Mouse (Mus musculus) hindbrain, embryonic 12.5 days (tissue): Measurements from ENCODE around the gene Sectm1a. TPM values are rescaled to one million over a fixed set of nuclear protein-coding genes. Genes with fewer than 3 reads are reported as not detected.
"Not testable (repeated sequence)": the region's sequence is repeated elsewhere in the genome, so short reads cannot be mapped to it uniquely, and the experiment has no call there.

Experiments used
- ATAC-seq: fragments of 200-750 bp; cut with Nextera tagmentation; 2 replicates; pipeline ENCODE4 v1.8.0; 2017; ENCODE audit warnings: moderate TSS enrichment; ENCODE audit not compliant: low FRiP score
- H3K27ac ChIP-seq: fragments of 300-500 bp; sonication (generic); 2 replicates; pipeline ENCODE4 v1.5.1; 2016; ENCODE audit warnings: mild to moderate bottlenecking
- H3K27me3 ChIP-seq: fragments of 300-500 bp; sonication (generic); 2 replicates; pipeline ENCODE4 v1.6.1; 2016; ENCODE audit warnings: mild to moderate bottlenecking
- H3K36me3 ChIP-seq: fragments of 300-500 bp; sonication (generic); 2 replicates; pipeline ENCODE4 v1.6.1; 2016; ENCODE audit warnings: mild to moderate bottlenecking
- H3K4me1 ChIP-seq: fragments of 300-500 bp; sonication (generic); 2 replicates; pipeline ENCODE4 v1.6.1; 2016
- H3K4me2 ChIP-seq: fragments of 300-500 bp; sonication (generic); replicated peaks from 2 replicates; pipeline ENCODE4 v1.6.1; 2016; ENCODE audit warnings: mild to moderate bottlenecking
- H3K4me3 ChIP-seq: fragments of 300-500 bp; sonication (generic); 2 replicates; pipeline ENCODE4 v1.5.1; 2016; ENCODE audit warnings: mild to moderate bottlenecking
- H3K9ac ChIP-seq: fragments of 300-500 bp; sonication (generic); 2 replicates; pipeline ENCODE4 v1.6.1; 2016; ENCODE audit warnings: mild to moderate bottlenecking, moderate library complexity
- H3K9me3 ChIP-seq: fragments of 300-500 bp; sonication (generic); replicated peaks from 2 replicates; pipeline ENCODE4 v1.6.1; 2016; ENCODE audit warnings: mild to moderate bottlenecking
- WGBS: fragments of 180-500 bp; shearing (Covaris S2); methylation state at CpG from one replicate; pipeline ENCODE4 v1.1.7; 2016; 5-methylcytosine and 5-hydroxymethylcytosine counted together
- polyA plus RNA-seq: library from polyadenylated mRNA; unstranded; fragments of >200 nt; fragmentation: Nextera tagmentation; extraction: Ambion mirVana; gene quantifications from 2 replicates; pipeline ENCODE4 v1.2.1, GENCODE M21; 2016

The Sectm1a gene
- polyA plus RNA-seq, 1 experiment from 2014 or later = not detected

GRCm38 (mm10) chr11:121111051-121111450 is 30.0 kb upstream of the Sectm1a start:
- Histone ChIP-seq H3K36me3 (no peaks in the 10 kb centered on the region), H3K4me3 (no peak overlapping the region), H3K9ac (no peak overlapping the region), H3K4me1 (0 out of 2 replicates have a peak, but pooled peaks cover 4% of the 10 kb centered on the region), H3K4me2 (no peak overlapping the region), H3K27me3 (no peaks in the 10 kb centered on the region), H3K9me3 (no peaks in the 10 kb centered on the region), H3K27ac (no peak overlapping the region)
- ATAC-seq = no peak
- WGBS = 97% methylated on average over 3 of the region's 3 CpGs

- ATAC-seq = no peak
- no peaks in the 10 kb centered on the region for H3K27me3 ChIP-seq
- no peak overlapping the region for H3K4me2 ChIP-seq
- no peak overlapping the region for H3K9ac ChIP-seq
- WGBS = 20% methylated on average over 2 of the region's 2 CpGs
- 0 out of 2 replicates have a peak, but pooled peaks cover 4% of the 10 kb centered on the region for H3K4me1 ChIP-seq
- H3K9me3 ChIP-seq = no peaks in the 10 kb centered on the region
- no peaks in the 10 kb centered on the region for H3K36me3 ChIP-seq
- no peak overlapping the region for H3K27ac ChIP-seq
- no peak overlapping the region for H3K4me3 ChIP-seq
These were observed 29.0 kb upstream of the Sectm1a start for GRCm38 (mm10) chr11:121109986-121110385.

GRCm38 (mm10) chr11:121108061-121108460 is 27.0 kb upstream of the Sectm1a start:
- H3K4me3 ChIP-seq = no peak overlapping the region
- no peaks in the 10 kb centered on the region for H3K9me3 ChIP-seq
- H3K9ac ChIP-seq = no peak overlapping the region
- H3K36me3 ChIP-seq = no peaks in the 10 kb centered on the region
- H3K4me1 ChIP-seq = 0 out of 2 replicates have a peak, but pooled peaks cover 4% of the 10 kb centered on the region
- WGBS = 79% methylated on average over 9 of the region's 9 CpGs
- no peak for ATAC-seq
- no peak overlapping the region for H3K4me2 ChIP-seq
- H3K27me3 ChIP-seq = no peaks in the 10 kb centered on the region
- no peak overlapping the region for H3K27ac ChIP-seq

GRCm38 (mm10) chr11:121107242-121107641 is 26.2 kb upstream of the Sectm1a start:
- H3K9me3 ChIP-seq, H3K27ac ChIP-seq, H3K36me3 ChIP-seq, H3K27me3 ChIP-seq, H3K4me1 ChIP-seq, H3K4me2 ChIP-seq, H3K4me3 ChIP-seq, ATAC-seq, H3K9ac ChIP-seq: not testable (repeated sequence)
- WGBS = 89% methylated on average over 1 of the region's 1 CpGs

- Histone ChIP-seq H3K27ac (no peak overlapping the region), H3K9ac (no peak overlapping the region), H3K4me1 (no peaks in the 10 kb centered on the region), H3K36me3 (no peaks in the 10 kb centered on the region), H3K4me3 (no peak overlapping the region), H3K27me3 (no peaks in the 10 kb centered on the region), H3K4me2 (no peak overlapping the region), H3K9me3 (no peaks in the 10 kb centered on the region)
- WGBS = 91% methylated on average over 4 of the region's 4 CpGs
- no peak for ATAC-seq
These were observed 20.2 kb upstream of the Sectm1a start for GRCm38 (mm10) chr11:121101124-121101805.

GRCm38 (mm10) chr11:121100692-121101091 is 19.7 kb upstream of the Sectm1a start:
- Histone ChIP-seq H3K27ac (no peak overlapping the region), H3K9me3 (no peaks in the 10 kb centered on the region), H3K36me3 (no peaks in the 10 kb centered on the region), H3K4me2 (no peak overlapping the region), H3K27me3 (no peaks in the 10 kb centered on the region), H3K4me3 (no peak overlapping the region), H3K4me1 (no peaks in the 10 kb centered on the region), H3K9ac (no peak overlapping the region)
- WGBS = 76% methylated on average over 7 of the region's 7 CpGs
- ATAC-seq = no peak

DNA sequence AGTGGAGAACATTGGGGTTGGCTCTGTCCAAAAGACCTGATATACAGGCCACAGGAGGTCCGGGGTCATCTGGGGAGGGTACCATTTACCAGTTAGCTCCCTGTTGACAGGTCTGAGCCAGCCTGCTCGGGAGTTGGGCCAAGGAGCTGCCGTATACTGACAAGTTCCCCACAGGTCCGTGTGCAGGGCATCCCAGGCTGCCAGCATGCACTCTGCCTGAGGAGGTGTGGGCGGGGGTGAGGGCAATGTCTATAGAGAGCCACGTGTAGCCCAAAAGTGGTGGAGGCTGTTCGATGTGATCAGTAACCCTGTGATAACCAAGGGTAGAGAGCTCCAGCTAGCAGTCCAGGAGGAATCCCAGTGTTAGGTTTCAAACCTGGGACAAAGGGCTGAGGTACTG is 18.7 kb upstream of the Sectm1a start:
- H3K4me2 ChIP-seq = no peak overlapping the region
- no peaks in the 10 kb centered on the region for H3K4me1 ChIP-seq
- no peak overlapping the region for H3K9ac ChIP-seq
- 68% methylated on average over 7 of the region's 7 CpGs for WGBS
- H3K27ac ChIP-seq = no peak overlapping the region
- H3K9me3 ChIP-seq = no peaks in the 10 kb centered on the region
- ATAC-seq = no peak
- no peaks in the 10 kb centered on the region for H3K27me3 ChIP-seq
- H3K36me3 ChIP-seq = no peaks in the 10 kb centered on the region
- H3K4me3 ChIP-seq = no peak overlapping the region

DNA sequence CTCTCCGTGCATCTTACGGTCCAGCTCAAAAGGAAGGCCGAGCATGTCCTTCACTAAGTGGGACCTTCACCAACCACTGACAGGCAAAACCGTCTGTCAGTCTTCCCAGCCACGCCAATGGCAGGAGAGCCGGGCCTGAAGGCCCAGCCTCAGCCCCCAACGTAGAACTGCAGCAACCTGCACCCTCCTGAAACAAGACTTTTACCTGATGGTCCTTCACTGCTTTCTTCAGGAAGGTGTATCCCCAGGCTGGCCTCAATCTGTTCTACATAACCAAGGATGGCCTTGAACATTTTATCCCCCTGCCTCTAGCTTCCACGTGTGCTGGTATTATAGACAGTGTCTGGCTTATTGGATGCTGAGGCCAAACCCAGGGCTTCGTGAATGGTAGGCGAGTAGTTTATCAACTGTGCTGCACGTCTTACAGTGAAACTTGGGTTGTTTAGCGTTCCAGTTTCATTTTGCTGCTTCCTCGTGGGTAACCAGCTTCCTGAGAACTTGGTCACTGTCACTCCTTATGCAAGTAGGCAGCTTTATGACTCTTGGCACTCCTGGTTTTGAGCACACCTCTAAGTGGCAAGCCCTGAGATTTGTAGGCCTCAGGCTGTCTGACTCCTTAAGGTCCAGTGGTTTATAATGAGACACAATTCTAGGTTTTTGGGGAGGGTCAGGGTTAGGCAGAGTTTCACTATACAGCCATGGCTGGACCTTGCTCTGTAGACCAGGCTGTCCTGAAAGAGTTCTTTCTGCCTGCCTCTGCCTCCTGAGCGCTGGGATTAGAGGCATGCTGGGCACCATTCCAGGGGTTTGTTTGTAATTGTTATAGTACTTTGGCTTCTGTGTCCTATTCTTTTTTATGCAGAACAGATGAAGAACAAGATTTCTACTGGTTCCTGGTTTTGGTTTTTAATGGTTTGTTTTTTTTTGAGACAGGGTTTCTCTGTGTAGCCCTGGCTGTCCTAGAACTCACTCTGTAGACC is 11.9 kb upstream of the Sectm1a start:
- ATAC-seq = no peak
- Histone ChIP-seq H3K4me3 (no peak overlapping the region), H3K36me3 (no peaks in the 10 kb centered on the region), H3K27me3 (no peaks in the 10 kb centered on the region), H3K4me2 (no peak overlapping the region), H3K27ac (no peak overlapping the region), H3K4me1 (no peaks in the 10 kb centered on the region), H3K9me3 (no peaks in the 10 kb centered on the region), H3K9ac (no peak overlapping the region)
- 90% methylated on average over 14 of the region's 14 CpGs for WGBS

DNA sequence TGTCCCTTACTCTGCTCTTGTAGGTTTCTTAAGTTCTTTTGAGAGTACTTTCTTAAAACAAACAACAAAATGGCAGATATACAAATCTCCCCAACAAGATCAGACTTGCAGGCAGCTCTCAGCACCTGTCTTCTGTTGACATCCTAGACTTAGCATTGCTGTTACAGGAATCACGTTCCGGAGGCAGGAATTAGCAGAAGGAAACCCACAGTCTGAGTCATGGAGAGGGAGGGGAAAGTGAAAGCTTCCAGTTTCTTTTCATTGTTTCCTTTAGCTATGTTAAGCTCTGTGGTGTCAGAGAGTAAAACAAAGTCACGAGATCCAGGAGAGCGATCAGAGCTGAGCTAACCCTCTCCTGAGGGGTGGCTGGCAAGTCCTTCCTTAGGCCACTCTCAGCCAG is 9.9 kb upstream of the Sectm1a start:
- Histone ChIP-seq H3K27ac (no peak overlapping the region), H3K36me3 (no peaks in the 10 kb centered on the region), H3K9ac (no peak overlapping the region), H3K4me3 (no peak overlapping the region), H3K9me3 (no peaks in the 10 kb centered on the region), H3K27me3 (no peaks in the 10 kb centered on the region), H3K4me2 (no peak overlapping the region), H3K4me1 (no peaks in the 10 kb centered on the region)
- 78% methylated on average over 4 of the region's 4 CpGs for WGBS
- no peak for ATAC-seq

- Histone ChIP-seq H3K27ac (no peak overlapping the region), H3K4me1 (no peaks in the 10 kb centered on the region), H3K4me3 (no peak overlapping the region), H3K36me3 (no peaks in the 10 kb centered on the region), H3K4me2 (no peak overlapping the region), H3K27me3 (no peaks in the 10 kb centered on the region), H3K9ac (no peak overlapping the region), H3K9me3 (no peaks in the 10 kb centered on the region)
- 89% methylated on average over 2 of the region's 2 CpGs for WGBS
- ATAC-seq = no peak
These were observed 8.9 kb upstream of the Sectm1a start for GRCm38 (mm10) chr11:121089756-121090546.

- no peaks in the 10 kb centered on the region for H3K36me3 ChIP-seq
- H3K27ac ChIP-seq = no peak overlapping the region
- H3K27me3 ChIP-seq = no peaks in the 10 kb centered on the region
- ATAC-seq = no peak
- no peak overlapping the region for H3K4me3 ChIP-seq
- no peaks in the 10 kb centered on the region for H3K4me1 ChIP-seq
- H3K9ac ChIP-seq = no peak overlapping the region
- no peaks in the 10 kb centered on the region for H3K9me3 ChIP-seq
- 82% methylated on average over 6 of the region's 6 CpGs for WGBS
- no peak overlapping the region for H3K4me2 ChIP-seq
These were observed 8.0 kb upstream of the Sectm1a start for GRCm38 (mm10) chr11:121088997-121089396.

- Histone ChIP-seq H3K9me3 (no peaks in the 10 kb centered on the region), H3K4me3 (no peak overlapping the region), H3K4me2 (no peak overlapping the region), H3K9ac (no peak overlapping the region), H3K27ac (no peak overlapping the region), H3K4me1 (no peaks in the 10 kb centered on the region), H3K27me3 (no peaks in the 10 kb centered on the region), H3K36me3 (no peaks in the 10 kb centered on the region)
- 73% methylated on average over 4 of the region's 4 CpGs for WGBS
- no peak for ATAC-seq
These were observed 5.3 kb upstream of the Sectm1a start for GRCm38 (mm10) chr11:121086296-121086695.
